Mouse (Mus musculus): ENCODE results near the gene Prkcb. TPM values are rescaled to one million over a fixed set of nuclear protein-coding genes. Genes with fewer than 3 reads are reported as not detected.

The Prkcb gene
- polyA plus RNA-seq, 1 experiment: 502 TPM

DNA sequence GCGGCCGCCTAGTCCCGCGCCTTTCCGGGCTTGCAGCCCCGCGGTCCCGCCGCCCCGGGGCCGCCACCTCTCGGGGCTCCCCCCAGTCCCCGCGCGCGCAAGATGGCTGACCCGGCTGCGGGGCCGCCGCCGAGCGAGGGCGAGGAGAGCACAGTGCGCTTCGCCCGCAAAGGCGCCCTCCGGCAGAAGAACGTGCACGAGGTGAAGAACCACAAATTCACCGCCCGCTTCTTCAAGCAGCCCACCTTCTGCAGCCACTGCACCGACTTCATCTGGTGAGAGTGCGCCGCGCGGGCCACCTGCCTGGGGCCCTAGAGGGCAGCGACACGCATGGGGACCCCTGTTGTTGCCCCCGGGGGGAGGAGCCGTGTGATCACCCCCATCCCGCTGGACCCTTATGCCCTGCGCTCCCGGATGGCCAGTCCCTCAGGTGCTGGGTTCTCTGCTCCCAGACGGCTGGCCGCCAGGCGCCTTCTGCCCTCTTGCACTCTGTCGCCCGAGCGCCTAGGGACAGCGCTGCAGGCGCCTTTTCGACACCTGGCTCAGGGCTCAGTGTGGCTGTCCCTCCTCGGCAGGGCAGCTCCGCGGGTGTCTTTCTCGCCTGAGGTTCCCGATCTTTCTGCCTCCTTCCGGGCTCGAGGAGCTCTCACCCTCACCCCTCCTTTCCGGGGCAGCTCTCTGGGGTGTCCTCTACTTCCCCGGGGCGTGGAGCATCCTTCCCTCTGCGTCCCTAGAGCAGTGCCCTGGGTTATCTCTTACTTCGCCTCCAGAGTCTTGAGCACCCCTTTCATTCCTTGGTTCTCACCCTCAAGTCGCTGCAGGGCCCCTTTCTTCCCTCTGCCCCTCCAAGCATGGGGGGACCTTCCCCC, 926 bp downstream of the Prkcb start:
- DNase-seq (ENCODE audit: extremely low spot score in 1 of 2, low spot score in 1 of 2): no peak

GRCm38 (mm10) chr7:122290165-122290564, 1.6 kb downstream of the Prkcb start:
- DNase-seq (ENCODE audit: extremely low spot score in 1 of 2, low spot score in 1 of 2): peak in 1 of 2 experiments; percentile 68

DNA sequence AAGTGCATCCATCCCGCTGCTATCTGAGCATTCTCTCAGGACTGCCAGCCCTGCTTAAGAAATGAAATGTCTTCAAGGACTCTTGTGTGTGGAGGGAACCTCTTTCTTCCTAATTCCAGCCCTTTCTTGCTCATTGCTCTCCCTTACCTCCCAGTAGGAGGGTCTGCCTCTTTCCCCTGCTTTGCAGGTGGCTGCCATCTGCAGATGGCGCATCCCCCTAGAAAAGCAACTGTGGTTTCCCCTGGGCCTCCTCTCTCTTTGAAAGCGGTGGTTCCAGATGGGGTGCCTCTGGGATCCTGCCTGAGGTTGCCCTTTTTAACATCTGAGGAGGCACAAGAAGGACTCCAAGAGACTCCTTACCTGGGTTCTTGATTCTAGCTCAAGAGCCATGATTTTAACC, 2.2 kb downstream of the Prkcb start:
- no peak for DNase-seq (ENCODE audit: extremely low spot score in 1 of 2, low spot score in 1 of 2)

GRCm38 (mm10) chr7:122292151-122292550, 3.6 kb downstream of the Prkcb start:
- DNase-seq (ENCODE audit: extremely low spot score in 1 of 2, low spot score in 1 of 2): no peak

DNA sequence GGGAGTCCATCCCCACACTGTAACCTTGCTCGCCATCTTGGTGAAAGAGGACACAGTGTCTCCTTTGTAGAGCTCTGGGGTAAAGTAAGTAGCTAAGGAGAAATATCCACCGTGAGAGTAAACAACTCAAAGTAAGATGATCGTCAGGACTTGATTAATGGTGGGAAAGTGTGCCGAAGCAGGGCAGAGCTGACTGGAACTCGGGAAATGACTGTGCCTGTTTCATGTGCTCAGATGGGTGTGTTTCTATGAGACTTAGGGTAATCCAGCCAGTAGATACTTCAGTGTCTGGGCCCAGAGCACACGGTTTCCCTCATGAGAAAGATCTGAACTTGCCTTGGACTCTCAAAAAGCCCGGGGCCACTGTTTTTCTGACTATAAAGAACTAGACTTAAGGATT, 5.6 kb downstream of the Prkcb start:
- no peak for DNase-seq (ENCODE audit: extremely low spot score in 1 of 2, low spot score in 1 of 2)

- DNase-seq (ENCODE audit: extremely low spot score in 1 of 2, low spot score in 1 of 2): no peak
These were observed 6.8 kb downstream of the Prkcb start for GRCm38 (mm10) chr7:122295363-122295762.

DNA sequence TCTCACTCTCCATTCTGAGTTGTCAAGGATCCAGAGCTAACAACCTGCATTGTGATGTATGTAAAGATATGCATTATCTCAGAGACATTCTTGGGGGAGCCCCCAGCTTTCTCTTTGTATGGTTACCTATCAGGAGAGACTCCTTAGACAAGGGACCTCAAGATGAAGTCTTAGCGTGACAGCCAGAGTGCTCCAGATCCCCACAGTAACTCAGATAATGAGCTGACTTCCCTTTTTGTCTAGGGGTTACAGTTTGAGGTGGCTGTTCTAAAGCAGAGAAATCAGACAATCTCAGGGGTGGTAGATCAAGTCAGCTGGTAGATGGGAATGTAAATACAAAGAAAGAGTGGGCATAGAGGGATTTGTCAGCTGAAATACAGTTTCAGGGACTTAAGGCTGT, 7.8 kb downstream of the Prkcb start:
- no peak for DNase-seq (ENCODE audit: extremely low spot score in 1 of 2, low spot score in 1 of 2)

- DNase-seq (ENCODE audit: extremely low spot score in 1 of 2, low spot score in 1 of 2): no peak
These were observed 8.3 kb downstream of the Prkcb start for GRCm38 (mm10) chr7:122296805-122297204.

DNA sequence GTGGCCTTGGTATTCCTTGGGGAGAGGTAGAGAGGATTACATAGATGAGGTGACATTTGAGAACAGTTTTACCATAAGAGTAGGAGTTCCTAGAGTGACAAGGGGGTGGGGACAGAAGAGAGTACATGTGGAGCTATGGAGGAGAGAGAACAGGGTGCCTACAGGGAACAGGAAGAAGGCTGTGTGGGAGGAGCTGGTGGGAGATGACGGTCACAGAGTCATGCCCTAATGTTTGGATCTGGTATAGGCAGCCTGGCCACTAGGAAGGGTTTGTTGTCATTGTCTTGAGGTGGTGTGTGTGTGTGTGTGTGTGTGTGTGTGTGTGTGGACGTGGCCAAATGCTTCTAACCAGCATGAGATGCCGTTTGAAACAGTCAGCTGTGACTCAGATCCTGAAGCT, 9.1 kb downstream of the Prkcb start:
- peak in 1 of 2 experiments; percentile 47 for DNase-seq (ENCODE audit: extremely low spot score in 1 of 2, low spot score in 1 of 2)

GRCm38 (mm10) chr7:122298715-122299114, 10.2 kb downstream of the Prkcb start:
- DNase-seq (ENCODE audit: extremely low spot score in 1 of 2, low spot score in 1 of 2): no peak

GRCm38 (mm10) chr7:122300538-122300937, 12.0 kb downstream of the Prkcb start:
- DNase-seq (ENCODE audit: extremely low spot score in 1 of 2, low spot score in 1 of 2): no peak

GRCm38 (mm10) chr7:122302538-122302937, 14.0 kb downstream of the Prkcb start:
- DNase-seq (ENCODE audit: extremely low spot score in 1 of 2, low spot score in 1 of 2): peak in 1 of 2 experiments; percentile 52

DNA sequence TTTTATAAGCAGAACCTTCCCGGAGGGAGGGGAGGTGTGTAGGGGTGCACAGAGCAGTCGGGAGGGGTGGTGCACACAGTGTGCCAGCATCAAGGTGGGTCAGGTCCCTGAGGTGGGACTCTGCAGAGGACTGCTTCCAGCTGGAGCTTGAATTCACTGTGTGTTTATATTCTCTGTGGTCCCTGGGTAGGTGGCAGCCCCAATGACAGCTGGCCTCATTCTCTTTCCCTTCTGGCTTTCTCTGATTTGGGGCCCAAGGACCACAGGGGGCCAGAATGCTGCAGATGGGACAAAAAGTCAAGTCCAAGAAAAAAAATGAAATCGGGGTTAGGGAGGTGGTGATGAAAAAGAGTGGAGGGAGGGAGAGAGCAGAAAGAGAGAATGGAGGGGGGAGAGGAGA, 15.4 kb downstream of the Prkcb start:
- no peak for DNase-seq (ENCODE audit: extremely low spot score in 1 of 2, low spot score in 1 of 2)

GRCm38 (mm10) chr7:122304521-122304920, 16.0 kb downstream of the Prkcb start:
- DNase-seq (ENCODE audit: extremely low spot score in 1 of 2, low spot score in 1 of 2): no peak

DNA sequence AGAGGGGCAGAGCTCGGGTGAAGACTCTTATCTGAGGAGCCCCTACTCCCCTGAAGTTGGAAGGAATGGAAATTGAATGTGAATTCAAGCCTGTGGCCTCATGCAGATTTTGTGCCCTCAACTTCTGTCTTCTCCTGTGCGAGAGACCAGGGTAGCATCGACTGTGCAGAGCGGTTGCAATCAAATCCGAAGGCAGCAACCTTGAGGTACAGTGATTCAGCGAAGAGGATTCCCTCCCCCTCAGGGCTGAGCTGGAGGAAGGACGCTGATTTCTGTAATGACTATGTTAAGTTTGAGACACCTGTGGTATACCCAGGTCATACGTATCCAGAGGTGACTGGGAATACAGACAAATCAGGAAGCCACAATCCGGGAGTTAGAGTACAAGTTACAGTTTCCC, 18.7 kb downstream of the Prkcb start:
- DNase-seq (ENCODE audit: extremely low spot score in 1 of 2, low spot score in 1 of 2): no peak

DNA sequence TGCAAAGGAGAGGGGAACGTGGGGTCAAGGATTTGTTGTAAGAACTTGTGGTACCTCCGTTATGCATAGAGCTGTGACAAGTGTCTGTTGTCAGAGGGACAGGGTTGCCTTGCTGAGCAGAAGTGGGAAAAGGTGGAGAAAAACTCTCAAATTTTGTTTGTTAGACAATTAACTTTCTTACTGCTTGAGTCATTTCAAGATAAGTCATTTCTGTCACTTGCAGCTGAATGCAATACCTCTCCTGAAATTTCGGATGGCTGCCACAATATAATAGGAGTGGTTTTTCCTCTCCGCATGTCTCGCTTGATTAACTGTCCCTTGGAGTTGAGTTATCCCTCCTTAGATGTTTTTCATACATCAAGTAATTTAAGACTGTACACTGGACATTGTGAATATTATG, 20.1 kb downstream of the Prkcb start:
- DNase-seq (ENCODE audit: extremely low spot score in 1 of 2, low spot score in 1 of 2): no peak

GRCm38 (mm10) chr7:122309909-122310725, 21.6 kb downstream of the Prkcb start:
- no peak for DNase-seq (ENCODE audit: extremely low spot score in 1 of 2, low spot score in 1 of 2)

- no peak for DNase-seq (ENCODE audit: extremely low spot score in 1 of 2, low spot score in 1 of 2)
These were observed 22.1 kb downstream of the Prkcb start for GRCm38 (mm10) chr7:122310726-122311018.

DNA sequence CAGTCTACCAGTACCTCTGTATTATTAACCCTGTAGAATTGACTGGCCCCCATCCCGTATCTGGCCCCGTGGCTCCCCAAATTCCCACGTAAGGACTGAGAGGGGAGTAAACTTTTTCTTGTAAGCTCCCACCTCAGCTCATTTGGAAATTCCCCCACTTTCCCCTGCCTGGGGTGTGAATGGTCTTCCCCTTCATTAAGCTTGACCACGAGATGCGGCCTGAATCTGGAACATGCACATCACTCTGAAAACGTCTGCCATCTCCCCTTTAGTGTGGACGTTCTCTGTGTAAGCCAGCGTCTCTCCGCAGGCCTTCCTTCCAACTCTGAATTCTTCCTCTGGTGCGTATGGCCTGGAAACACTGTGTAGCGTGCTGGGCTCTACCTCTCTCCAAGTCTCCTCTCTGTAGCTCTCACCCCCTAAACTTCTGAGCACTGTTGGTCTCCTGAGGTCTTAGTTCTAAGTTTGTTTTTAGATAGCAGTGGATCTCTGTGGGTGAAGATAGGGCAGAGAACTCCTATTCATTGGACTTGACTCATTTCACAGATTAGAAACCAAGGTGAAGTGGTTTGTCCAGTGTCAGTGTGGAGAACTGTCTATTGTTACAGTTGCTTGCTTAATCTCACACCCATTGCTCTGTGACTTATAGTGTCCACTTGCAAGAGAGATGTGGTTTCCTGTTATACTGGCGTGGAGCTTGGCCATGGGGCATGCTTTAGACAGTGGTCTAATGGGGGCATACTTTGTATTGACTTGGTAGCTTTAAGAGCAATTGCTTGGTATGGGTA, 25.3 kb downstream of the Prkcb start:
- DNase-seq (ENCODE audit: extremely low spot score in 1 of 2, low spot score in 1 of 2): no peak

DNA sequence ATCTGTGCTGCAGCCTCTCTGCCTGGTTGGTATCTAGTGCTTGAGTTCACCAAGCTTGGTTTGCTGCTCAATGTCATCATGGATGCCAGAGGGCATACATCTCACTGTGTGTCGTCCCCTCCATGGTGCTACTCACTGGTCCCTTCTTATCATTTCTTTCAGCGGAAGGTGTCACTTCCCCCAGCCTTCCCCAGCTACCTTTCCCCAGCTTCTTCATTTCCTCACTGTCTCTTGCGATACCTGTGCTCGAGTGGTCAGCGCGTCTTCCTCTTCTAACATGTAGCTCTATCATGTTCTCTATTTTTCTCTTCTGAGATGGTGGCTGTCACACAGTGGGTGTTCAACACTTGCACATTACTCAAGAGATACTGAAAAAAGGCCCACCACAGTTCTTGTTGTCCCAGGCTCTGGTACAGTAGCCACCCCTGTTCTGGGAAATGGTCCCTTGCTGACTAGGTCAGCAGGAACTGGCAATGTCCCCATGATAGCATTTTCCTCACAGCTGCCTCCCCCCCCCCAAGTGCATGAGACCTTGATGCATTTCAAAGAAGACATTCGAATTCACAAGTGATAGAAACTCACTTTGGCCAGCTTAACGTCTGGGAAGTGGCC, 27.3 kb downstream of the Prkcb start:
- no peak for DNase-seq (ENCODE audit: extremely low spot score in 1 of 2, low spot score in 1 of 2)

DNA sequence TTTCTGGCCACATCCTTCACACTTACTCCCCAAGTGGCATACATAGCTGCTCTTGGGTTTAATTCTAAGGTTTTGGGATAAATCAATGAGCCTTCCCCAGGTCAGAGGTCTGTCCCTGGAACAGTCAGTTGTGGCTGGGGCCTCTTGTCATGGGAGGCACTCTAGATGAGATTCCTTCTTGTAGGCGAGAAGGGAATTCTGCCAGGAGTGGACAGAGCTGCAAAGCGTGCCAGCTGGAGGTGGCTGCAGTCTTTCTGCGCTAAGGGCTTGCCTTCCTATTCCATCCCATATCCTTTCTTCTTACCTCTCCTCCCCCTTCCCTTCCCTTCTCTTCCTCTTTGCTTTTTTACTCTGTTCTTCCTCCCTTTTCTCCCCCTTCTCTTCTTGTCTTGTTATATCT, 28.1 kb downstream of the Prkcb start:
- DNase-seq (ENCODE audit: extremely low spot score in 1 of 2, low spot score in 1 of 2): no peak
